Comparison of ENCODE assay signal across 28 mouse cellular contexts in the genomic region with DNA sequence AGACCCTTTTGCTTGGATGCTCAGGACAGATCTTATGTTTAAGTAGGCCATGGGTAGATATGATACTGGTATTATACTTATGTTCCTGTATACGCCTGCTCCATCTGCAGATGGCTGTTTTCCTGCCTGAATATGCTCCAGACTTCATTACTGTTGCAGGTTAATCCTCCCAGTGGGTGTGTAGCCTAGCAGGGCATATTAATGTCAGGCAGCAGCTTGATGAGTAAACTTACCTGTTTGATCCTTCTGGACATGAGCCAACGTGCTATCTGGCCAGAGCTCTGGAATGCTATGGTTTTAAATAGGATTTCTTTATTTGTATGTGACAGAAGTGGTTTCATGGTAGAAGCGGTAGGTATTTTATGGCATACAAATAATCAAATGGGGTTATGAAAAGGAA.
DNase-seq lines count a peak whose midpoint lies in the region; ATAC-seq and TF ChIP-seq lines count a peak whose summit lies in the region.
"Had no signal": no experiment of that assay in that cellular context is flagged by ENCODE, and none has a peak within 500 bp of the region (broad histone marks: within the 10 kb centered on the region; RNA-seq: fewer than 3 reads in every experiment).

No protein-coding gene starts in this region.

- ATAC-seq in intestine, embryonic 15.5 days: peak; percentile 55; the same call in 1 of the 2 replicates
- no peak for ATAC-seq in intestine, postnatal 0 days
- ATAC-seq in midbrain, postnatal 0 days (ENCODE audit: low FRiP score): no peak
- ATAC-seq in midbrain, embryonic 11.5 days (ENCODE audit: low FRiP score): no peak
- ATAC-seq in embryonic facial prominence, embryonic 14.5 days (ENCODE audit: low read depth): peak; percentile 71; the same call in 1 of the 2 replicates
- ATAC-seq: CD4-positive, CD25-positive, alpha-beta regulatory T cell, adult 4 months; forebrain, embryonic 14.5 days; hindbrain, postnatal 0 days; midbrain, embryonic 16.5 days had no signal

- no peak overlapping the region for H3K4me3 ChIP-seq in intestine, embryonic 15.5 days (replicated peaks)
- no peak overlapping the region for H3K4me3 ChIP-seq in intestine, postnatal 0 days (ENCODE audit: low read depth, low read length)
- no peak overlapping the region for H3K4me3 ChIP-seq in midbrain, postnatal 0 days (ENCODE audit: low read depth, low read length)
- no peak overlapping the region for H3K4me3 ChIP-seq in midbrain, embryonic 11.5 days (ENCODE audit: low read depth, low read length)
- H3K4me3 ChIP-seq in embryonic facial prominence, embryonic 14.5 days (ENCODE audit: low read depth, low read length): no peak overlapping the region
- H3K4me3 ChIP-seq: heart, embryonic 10.5 days; heart, embryonic 15.5 days; kidney, embryonic 15.5 days; lung, embryonic 15.5 days; myocyte; neural tube, embryonic 12.5 days had no signal

- no peaks in the 10 kb centered on the region for H3K9me3 ChIP-seq in intestine, embryonic 15.5 days
- no peaks in the 10 kb centered on the region for H3K9me3 ChIP-seq in intestine, postnatal 0 days (ENCODE audit: control insufficient read depth)
- H3K9me3 ChIP-seq in midbrain, postnatal 0 days (ENCODE audit: low read length): no peaks in the 10 kb centered on the region
- H3K9me3 ChIP-seq in midbrain, embryonic 11.5 days (ENCODE audit: control insufficient read depth, low read length): no peaks in the 10 kb centered on the region
- no peaks in the 10 kb centered on the region for H3K9me3 ChIP-seq in embryonic facial prominence, embryonic 14.5 days (ENCODE audit: control insufficient read depth, low read length)
- H3K9me3 ChIP-seq: heart, embryonic 10.5 days; heart, embryonic 15.5 days; kidney, embryonic 15.5 days; lung, embryonic 15.5 days; neural tube, embryonic 12.5 days had no signal

- DNase-seq in midbrain, postnatal 0 days (ENCODE audit: low spot score): peak; percentile 15
- DNase-seq in midbrain, embryonic 11.5 days (ENCODE audit: low spot score, missing footprints): no peak
- peak; percentile 75 for DNase-seq in embryonic facial prominence, embryonic 14.5 days (ENCODE audit: low spot score)
- peak; percentile 3 for DNase-seq in large intestine, adult 2 months (ENCODE audit: low read depth, low spot score)
- DNase-seq in adrenal gland, postnatal 25 days: no peak
- DNase-seq: adrenal gland, postnatal 14 days; cerebellum, adult 2 months; embryo, embryonic 11 days; gastrocnemius, postnatal 14 days; heart, adult 11 months; kidney, adult 11 months; kidney, postnatal 36 days; right cerebral cortex, adult 18-20 months; spleen, adult 18-20 months; thymus, postnatal 4 days had no signal

- H3K9ac ChIP-seq in intestine, embryonic 15.5 days: no peak overlapping the region
- H3K9ac ChIP-seq in intestine, postnatal 0 days (ENCODE audit: low read depth, low read length): no peak overlapping the region
- no peak overlapping the region for H3K9ac ChIP-seq in midbrain, postnatal 0 days (replicated peaks; ENCODE audit: low read length, poor library complexity, severe bottlenecking)
- H3K9ac ChIP-seq in midbrain, embryonic 11.5 days (ENCODE audit: low read length): no peak overlapping the region
- no peak overlapping the region for H3K9ac ChIP-seq in embryonic facial prominence, embryonic 14.5 days (ENCODE audit: low read depth, low read length)
- H3K9ac ChIP-seq: heart, embryonic 15.5 days; kidney, embryonic 15.5 days; lung, embryonic 15.5 days; neural tube, embryonic 12.5 days had no signal

- no peak for TF ChIP-seq CTCF in intestine, postnatal 0 days (IDR thresholded peaks at IDR 0.05; ENCODE audit: low read depth)
- no peak for TF ChIP-seq CTCF in midbrain, postnatal 0 days (IDR thresholded peaks at IDR 0.05)

- no peak overlapping the region for H3K4me2 ChIP-seq in intestine, embryonic 15.5 days (replicated peaks)
- no peak overlapping the region for H3K4me2 ChIP-seq in intestine, postnatal 0 days (replicated peaks; ENCODE audit: low read depth)
- H3K4me2 ChIP-seq in midbrain, postnatal 0 days (ENCODE audit: low read depth, low read length, poor library complexity, severe bottlenecking): no peak overlapping the region
- H3K4me2 ChIP-seq in midbrain, embryonic 11.5 days: no peak overlapping the region
- no peak overlapping the region for H3K4me2 ChIP-seq in embryonic facial prominence, embryonic 14.5 days (ENCODE audit: low read depth, low read length)
- H3K4me2 ChIP-seq: heart, embryonic 15.5 days; kidney, embryonic 15.5 days; lung, embryonic 15.5 days; neural tube, embryonic 12.5 days had no signal

- no peaks in the 10 kb centered on the region for H3K4me1 ChIP-seq in intestine, embryonic 15.5 days (replicated peaks)
- 0 out of 2 replicates have a peak, but pooled peaks cover 2% of the 10 kb centered on the region for H3K4me1 ChIP-seq in intestine, postnatal 0 days (replicated peaks; ENCODE audit: control insufficient read depth, insufficient read depth, low read length)
- no peaks in the 10 kb centered on the region for H3K4me1 ChIP-seq in midbrain, postnatal 0 days (ENCODE audit: insufficient read depth, low read length)
- H3K4me1 ChIP-seq in midbrain, embryonic 11.5 days (ENCODE audit: control insufficient read depth, insufficient read depth, low read length): no peaks in the 10 kb centered on the region
- H3K4me1 ChIP-seq in embryonic facial prominence, embryonic 14.5 days (ENCODE audit: control insufficient read depth, insufficient read depth, low read length): no peaks in the 10 kb centered on the region
- H3K4me1 ChIP-seq: heart, embryonic 10.5 days; heart, embryonic 15.5 days; kidney, embryonic 15.5 days; lung, embryonic 15.5 days; neural tube, embryonic 12.5 days had no signal

- no peaks in the 10 kb centered on the region for H3K36me3 ChIP-seq in intestine, embryonic 15.5 days
- H3K36me3 ChIP-seq in intestine, postnatal 0 days (ENCODE audit: control insufficient read depth, insufficient read depth): no peaks in the 10 kb centered on the region
- H3K36me3 ChIP-seq in midbrain, postnatal 0 days (ENCODE audit: insufficient read depth, low read length): no peaks in the 10 kb centered on the region
- no peaks in the 10 kb centered on the region for H3K36me3 ChIP-seq in midbrain, embryonic 11.5 days (ENCODE audit: control insufficient read depth, insufficient read depth, low read length)
- no peaks in the 10 kb centered on the region for H3K36me3 ChIP-seq in embryonic facial prominence, embryonic 14.5 days (ENCODE audit: control insufficient read depth, insufficient read depth, low read length)
- H3K36me3 ChIP-seq: heart, embryonic 10.5 days; heart, embryonic 15.5 days; kidney, embryonic 15.5 days; lung, embryonic 15.5 days; neural tube, embryonic 12.5 days had no signal

- 60% methylated on average over 3 of the region's 3 CpGs for WGBS in intestine, embryonic 15.5 days
- WGBS in intestine, postnatal 0 days: 42% methylated on average over 3 of the region's 3 CpGs
- WGBS in midbrain, postnatal 0 days: 54% methylated on average over 3 of the region's 3 CpGs
- WGBS in midbrain, embryonic 11.5 days: 82% methylated on average over 3 of the region's 3 CpGs
- 60% methylated on average over 3 of the region's 3 CpGs for WGBS in embryonic facial prominence, embryonic 14.5 days
- WGBS in large intestine, adult 2 months: 23% methylated on average over 3 of the region's 3 CpGs

- H3K27ac ChIP-seq in intestine, embryonic 15.5 days: no peak overlapping the region
- H3K27ac ChIP-seq in intestine, postnatal 0 days (ENCODE audit: low read depth, low read length): no peak overlapping the region
- no peak overlapping the region for H3K27ac ChIP-seq in midbrain, postnatal 0 days (ENCODE audit: low read depth, low read length)
- H3K27ac ChIP-seq in midbrain, embryonic 11.5 days (ENCODE audit: low read depth, low read length): no peak overlapping the region
- no peak overlapping the region for H3K27ac ChIP-seq in embryonic facial prominence, embryonic 14.5 days (replicated peaks; ENCODE audit: low read depth, low read length)
- H3K27ac ChIP-seq: heart, embryonic 10.5 days; heart, embryonic 15.5 days; hindbrain, postnatal 0 days; kidney, embryonic 15.5 days; lung, embryonic 15.5 days; macrophage; neural tube, embryonic 12.5 days had no signal

- H3K27me3 ChIP-seq in intestine, embryonic 15.5 days (replicated peaks): no peaks in the 10 kb centered on the region
- H3K27me3 ChIP-seq in intestine, postnatal 0 days (replicated peaks; ENCODE audit: control insufficient read depth, insufficient read depth, low read length): no peaks in the 10 kb centered on the region
- H3K27me3 ChIP-seq in midbrain, postnatal 0 days (ENCODE audit: insufficient read depth, low read length): no peaks in the 10 kb centered on the region
- H3K27me3 ChIP-seq in midbrain, embryonic 11.5 days (ENCODE audit: control insufficient read depth, insufficient read depth, low read length): no peaks in the 10 kb centered on the region
- no peaks in the 10 kb centered on the region for H3K27me3 ChIP-seq in embryonic facial prominence, embryonic 14.5 days (replicated peaks; ENCODE audit: control insufficient read depth, insufficient read depth, low read length)
- H3K27me3 ChIP-seq: heart, embryonic 15.5 days; kidney, embryonic 15.5 days; lung, embryonic 15.5 days; neural tube, embryonic 12.5 days had no signal

Comparison
In these comparisons a context has a peak if more than half of its experiments do, and no peak if none do; other contexts are left out.
1. ATAC-seq: peak in intestine, embryonic 15.5 days (single experiment) and embryonic facial prominence, embryonic 14.5 days (single experiment); none in intestine, postnatal 0 days (single experiment), midbrain, postnatal 0 days (single experiment) and midbrain, embryonic 11.5 days (single experiment).
2. DNase-seq: peak in midbrain, postnatal 0 days (single experiment), embryonic facial prominence, embryonic 14.5 days (single experiment) and large intestine, adult 2 months (single experiment); none in midbrain, embryonic 11.5 days (single experiment) and adrenal gland, postnatal 25 days (single experiment).